Mouse (Mus musculus) forebrain, postnatal 0 days (tissue): Measurements from ENCODE around the gene Ndufb4. TPM values are rescaled to one million over a fixed set of nuclear protein-coding genes. Genes with fewer than 3 reads are reported as not detected.

Experiments used
- ATAC-seq: fragments of 200-750 bp; cut with Nextera tagmentation; 2 replicates; pipeline ENCODE4 v1.8.0; 2017; ENCODE audit warnings: mild to moderate bottlenecking, moderate library complexity
- DNase-seq: peaks from one replicate; pipeline ENCODE4 v3.0.0-alpha.2; 2015
- H3K27ac ChIP-seq: fragments of 300-500 bp; sonication (generic); 2 replicates; pipeline ENCODE4 v1.5.1; 2014; ENCODE audit warnings: low read depth, mild to moderate bottlenecking, antibody characterized with exemption, low read length, moderate library complexity, mixed read lengths
- H3K27me3 ChIP-seq: fragments of 300-500 bp; sonication (generic); 2 replicates; pipeline ENCODE4 v1.6.1; 2014; ENCODE audit warnings: mild to moderate bottlenecking, low read length, mixed read lengths; ENCODE audit not compliant: insufficient read depth
- H3K36me3 ChIP-seq: fragments of 300-500 bp; sonication (generic); 2 replicates; pipeline ENCODE4 v1.6.1; 2014; ENCODE audit warnings: mild to moderate bottlenecking, moderate library complexity; ENCODE audit not compliant: insufficient read depth
- H3K4me1 ChIP-seq: fragments of 300-500 bp; sonication (generic); 2 replicates; pipeline ENCODE4 v1.6.1; 2014; ENCODE audit warnings: antibody characterized with exemption; ENCODE audit not compliant: insufficient read depth
- H3K4me2 ChIP-seq: fragments of 300-500 bp; sonication (generic); 2 replicates; pipeline ENCODE4 v1.6.1; 2014; ENCODE audit warnings: low read depth, mild to moderate bottlenecking, moderate library complexity
- H3K4me3 ChIP-seq: fragments of 300-500 bp; sonication (generic); 2 replicates; pipeline ENCODE4 v1.5.1; 2014; ENCODE audit warnings: low read depth, low read length, mixed read lengths
- H3K9ac ChIP-seq: fragments of 300-500 bp; sonication (generic); 2 replicates; pipeline ENCODE4 v1.6.1; 2014; ENCODE audit warnings: mild to moderate bottlenecking
- H3K9me3 ChIP-seq: fragments of 300-500 bp; sonication (generic); 2 replicates; pipeline ENCODE4 v1.6.1; 2016; ENCODE audit warnings: low read length
- CTCF ChIP-seq: sonication (generic); IDR thresholded peaks from 2 replicates; pipeline ENCODE4 v1.5.1; 2016; ENCODE audit warnings: antibody characterized with exemption, control low read depth, low read depth
- WGBS: fragments of 180-500 bp; shearing (Covaris S2); extraction: QIAGEN DNeasy Blood & Tissue Kit; methylation state at CpG from one replicate; pipeline ENCODE4 v1.1.7; 2014; 5-methylcytosine and 5-hydroxymethylcytosine counted together
- polyA plus RNA-seq: library from polyadenylated mRNA; unstranded; fragments of >200 nt; fragmentation: Nextera tagmentation; extraction: Ambion mirVana; gene quantifications from 2 replicates; pipeline ENCODE4 v1.2.1, GENCODE M21; 2015
- total RNA-seq: library from RNA; depleted of rRNA; stranded (reverse); fragments of >200 nt; gene quantifications from 2 replicates; pipeline ENCODE4 v1.2.3, GENCODE M21; 2014

Gene Ndufb4
- total and polyA plus RNA-seq, 2 experiments from 2014 or later = 33.9 to 79.1 TPM

DNA sequence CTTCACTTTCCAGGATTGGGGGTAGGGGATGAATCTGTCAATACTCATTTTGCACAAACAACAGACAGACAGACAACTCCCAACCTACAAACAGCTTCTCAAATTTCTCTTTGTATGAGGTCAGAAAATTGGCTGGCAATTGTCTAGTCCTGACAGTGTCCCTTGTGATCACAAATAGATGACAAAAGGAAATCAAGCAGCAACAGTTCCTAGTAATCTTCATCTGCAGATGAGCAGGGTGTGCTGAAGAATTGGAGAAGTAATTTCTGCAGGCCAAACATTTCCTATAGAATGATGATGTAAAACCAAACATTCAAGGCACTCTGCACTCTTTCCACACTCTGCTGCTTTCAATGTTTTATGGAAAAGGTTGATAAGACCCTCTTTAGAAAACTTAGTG lies 16.5 kb downstream of the Ndufb4 start:
- no peak overlapping the region for H3K9ac ChIP-seq
- no peaks in the 10 kb centered on the region for H3K9me3 ChIP-seq
- DNase-seq = no peak
- no peaks in the 10 kb centered on the region for H3K4me1 ChIP-seq
- no peak overlapping the region for H3K27ac ChIP-seq
- H3K4me3 ChIP-seq = no peak overlapping the region
- no peak overlapping the region for H3K4me2 ChIP-seq
- TF ChIP-seq CTCF = no peak
- no peaks in the 10 kb centered on the region for H3K36me3 ChIP-seq
- no peak for ATAC-seq
- H3K27me3 ChIP-seq = no peaks in the 10 kb centered on the region

DNA sequence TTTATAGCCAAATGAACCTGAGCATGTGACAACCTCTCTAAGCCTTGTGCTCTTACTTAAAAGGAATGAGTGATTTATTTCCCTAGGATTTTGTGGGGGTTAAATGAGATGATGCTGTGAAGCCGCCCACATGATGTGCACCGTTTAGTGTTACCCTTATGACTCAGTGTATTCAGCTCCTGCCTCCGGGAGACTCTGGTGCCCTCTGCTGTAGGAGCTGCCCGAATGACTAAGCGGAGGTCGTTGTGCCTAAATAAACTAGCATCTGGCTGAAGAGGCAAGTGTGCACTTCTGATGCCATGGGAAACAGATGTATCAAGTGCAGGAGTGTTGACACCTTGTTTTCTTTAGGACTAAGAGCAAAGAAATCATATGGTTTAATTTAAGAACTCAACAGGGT lies 18.1 kb downstream of the Ndufb4 start:
- Histone ChIP-seq H3K27ac (no peak overlapping the region), H3K4me3 (no peak overlapping the region), H3K9ac (no peak overlapping the region), H3K27me3 (no peaks in the 10 kb centered on the region), H3K36me3 (no peaks in the 10 kb centered on the region), H3K4me2 (no peak overlapping the region), H3K4me1 (no peaks in the 10 kb centered on the region), H3K9me3 (no peaks in the 10 kb centered on the region)
- peak; percentile 24; the same call in 1 of the 2 replicates for TF ChIP-seq CTCF
- DNase-seq = no peak
- 63% methylated on average over 6 of the region's 6 CpGs for WGBS
- ATAC-seq = no peak

DNA sequence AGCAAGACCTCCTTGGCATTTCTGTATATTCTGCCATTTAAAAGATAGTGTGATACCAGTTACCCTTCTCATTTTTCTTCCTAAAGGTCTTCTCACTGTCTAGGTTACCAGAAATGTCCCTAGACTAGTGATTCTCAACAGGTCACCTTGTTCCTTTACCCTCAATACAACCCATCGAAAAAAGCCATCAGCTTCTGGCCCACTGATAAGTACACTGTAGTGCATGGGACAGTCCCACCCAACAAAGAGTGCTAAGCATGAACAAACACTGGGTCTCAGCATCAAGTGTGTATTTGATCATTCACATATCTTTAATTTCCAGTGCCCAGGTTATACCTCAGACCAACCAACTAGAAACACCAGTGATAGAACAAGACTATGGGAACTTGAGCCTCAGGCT lies 19.2 kb downstream of the Ndufb4 start:
- Histone ChIP-seq H3K9ac (no peak overlapping the region), H3K9me3 (no peaks in the 10 kb centered on the region), H3K4me3 (no peak overlapping the region), H3K27me3 (no peaks in the 10 kb centered on the region), H3K27ac (no peak overlapping the region), H3K36me3 (no peaks in the 10 kb centered on the region), H3K4me2 (no peak overlapping the region), H3K4me1 (no peaks in the 10 kb centered on the region)
- ATAC-seq (no peak), DNase-seq (no peak)
- WGBS = 100% methylated on average over 1 of the region's 1 CpGs
- no peak for TF ChIP-seq CTCF

DNA sequence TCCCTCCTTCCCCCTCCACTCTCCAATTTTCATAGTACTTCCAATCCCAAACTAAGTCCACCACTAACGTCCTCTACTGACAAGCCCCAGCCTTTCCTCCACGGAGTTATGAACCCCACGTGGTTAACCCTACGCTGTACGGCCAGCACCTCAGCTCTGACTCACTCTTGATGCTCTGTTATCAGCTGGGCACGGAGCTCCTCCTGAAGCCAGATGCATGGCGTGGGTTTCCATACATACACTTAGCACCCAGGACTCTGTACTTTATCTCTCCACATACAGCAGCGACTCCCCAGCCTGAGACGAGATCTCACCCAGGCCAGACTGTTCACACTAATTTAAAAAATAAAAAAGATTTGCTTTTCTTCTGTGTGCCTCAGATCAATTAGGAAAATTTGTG lies 19.7 kb downstream of the Ndufb4 start:
- DNase-seq (no peak), ATAC-seq (no peak)
- Histone ChIP-seq H3K27ac (no peak overlapping the region), H3K4me2 (no peak overlapping the region), H3K4me3 (no peak overlapping the region), H3K9ac (no peak overlapping the region), H3K9me3 (no peaks in the 10 kb centered on the region), H3K27me3 (no peaks in the 10 kb centered on the region), H3K4me1 (no peaks in the 10 kb centered on the region), H3K36me3 (no peaks in the 10 kb centered on the region)
- WGBS = 75% methylated on average over 9 of the region's 9 CpGs
- TF ChIP-seq CTCF = no peak

DNA sequence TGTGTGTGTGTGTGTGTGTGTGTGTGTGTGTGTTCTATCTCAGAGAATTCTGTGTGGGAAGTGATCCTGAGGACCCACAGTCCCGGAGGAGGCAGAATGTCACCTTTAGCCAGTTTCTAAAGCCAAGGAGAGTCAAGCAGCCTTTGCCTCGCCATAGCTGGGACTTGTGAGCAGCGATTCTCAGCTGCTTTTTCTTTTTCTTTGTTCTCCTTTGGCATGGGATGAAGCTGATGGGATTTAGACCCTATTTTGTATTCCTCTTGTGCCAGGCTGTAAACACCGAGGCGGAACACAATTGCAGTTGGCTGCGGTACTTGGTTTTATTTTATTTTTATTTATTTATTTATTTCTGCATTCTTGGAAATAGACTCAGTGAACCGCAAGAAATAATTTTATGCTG lies 25.2 kb downstream of the Ndufb4 start:
- H3K9me3 ChIP-seq = no peaks in the 10 kb centered on the region
- WGBS = 33% methylated on average over 7 of the region's 7 CpGs
- no peak overlapping the region for H3K4me3 ChIP-seq
- H3K36me3 ChIP-seq = no peaks in the 10 kb centered on the region
- DNase-seq (peak; percentile 34), ATAC-seq (peak; percentile 63; the same call in 1 of the 2 replicates)
- H3K4me2 ChIP-seq = no peak overlapping the region
- TF ChIP-seq CTCF = no peak
- H3K4me1 ChIP-seq = no peaks in the 10 kb centered on the region
- H3K9ac ChIP-seq = no peak overlapping the region
- peak overlapping the region; percentile 21; the same call in 1 of the 2 replicates for H3K27ac ChIP-seq
- no peaks in the 10 kb centered on the region for H3K27me3 ChIP-seq

DNA sequence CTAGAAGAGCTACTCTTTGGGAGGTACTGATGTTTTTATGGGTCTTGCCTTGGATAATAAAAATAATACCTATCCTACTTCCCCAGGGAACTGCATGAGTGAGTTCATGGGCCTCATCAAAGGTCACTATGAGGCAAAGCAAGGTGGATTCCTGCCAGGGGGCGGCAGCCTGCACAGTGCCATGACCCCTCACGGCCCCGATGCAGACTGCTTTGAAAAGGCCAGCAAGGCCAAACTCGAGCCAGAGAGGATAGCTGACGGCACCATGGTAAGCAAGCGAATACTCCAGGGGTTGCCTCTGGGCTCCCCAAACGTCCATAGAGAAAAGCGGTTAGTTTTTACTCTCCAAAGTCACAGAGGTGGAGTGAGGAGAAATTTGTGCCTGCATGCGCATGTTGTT lies 25.9 kb downstream of the Ndufb4 start:
- H3K4me1 ChIP-seq = no peaks in the 10 kb centered on the region
- ATAC-seq (no peak), DNase-seq (no peak)
- H3K36me3 ChIP-seq = no peaks in the 10 kb centered on the region
- WGBS = 82% methylated on average over 9 of the region's 9 CpGs
- H3K9me3 ChIP-seq = no peaks in the 10 kb centered on the region
- no peak overlapping the region for H3K4me2 ChIP-seq
- H3K9ac ChIP-seq = no peak overlapping the region
- no peak overlapping the region for H3K27ac ChIP-seq
- no peak for TF ChIP-seq CTCF
- H3K4me3 ChIP-seq = no peak overlapping the region
- no peaks in the 10 kb centered on the region for H3K27me3 ChIP-seq

DNA sequence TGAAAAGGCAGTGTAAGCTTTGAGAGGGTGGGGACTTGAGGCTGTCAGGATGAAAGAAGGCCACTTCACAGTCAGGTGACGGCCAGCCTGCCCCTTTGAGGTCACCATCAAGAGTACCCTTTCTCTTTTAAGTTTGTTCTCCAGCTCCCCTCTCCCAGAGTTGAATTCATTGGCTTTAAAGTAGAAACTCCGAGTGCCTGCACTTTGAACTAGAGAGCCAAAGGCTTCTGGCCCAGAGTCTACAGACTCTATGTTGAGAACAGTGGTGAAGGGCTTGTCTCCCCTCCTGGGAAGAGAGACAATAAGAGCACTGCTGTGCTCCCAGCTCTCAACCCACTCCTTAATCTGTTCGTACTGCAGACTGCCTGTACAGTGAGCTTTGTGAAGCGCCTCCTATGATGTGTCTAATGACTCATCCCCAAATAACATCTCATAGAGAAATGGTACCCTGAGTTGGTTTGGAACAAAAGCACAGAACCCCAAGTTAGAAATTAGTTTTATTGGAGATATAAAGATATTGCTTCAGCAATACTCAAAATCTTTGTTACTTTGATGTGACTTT lies 27.8 kb downstream of the Ndufb4 start:
- no peak overlapping the region for H3K9ac ChIP-seq
- ATAC-seq (no peak), DNase-seq (no peak)
- no peak overlapping the region for H3K4me2 ChIP-seq
- no peak overlapping the region for H3K27ac ChIP-seq
- no peaks in the 10 kb centered on the region for H3K9me3 ChIP-seq
- no peaks in the 10 kb centered on the region for H3K4me1 ChIP-seq
- H3K4me3 ChIP-seq = no peak overlapping the region
- WGBS = 53% methylated on average over 4 of the region's 4 CpGs
- H3K27me3 ChIP-seq = no peaks in the 10 kb centered on the region
- no peaks in the 10 kb centered on the region for H3K36me3 ChIP-seq
- TF ChIP-seq CTCF = no peak
